Mouse (Mus musculus): ENCODE data around the gene Prdm10. TPM values are rescaled to one million over a fixed set of nuclear protein-coding genes. Genes with fewer than 3 reads are reported as not detected.

Prdm10 gene
- polyA plus RNA-seq, 1 experiment, result 4.1 TPM

GRCm38 (mm10) chr9:31331906-31332305 is 51.6 kb downstream of the Prdm10 start:
- 58% methylated on average over 3 of the region's 3 CpGs for WGBS
- Histone ChIP-seq H3K27ac (ENCODE audit: insufficient read depth, low read depth, low read length) (no peak overlapping the region), H3K27me3 (replicated peaks; ENCODE audit: control insufficient read depth, insufficient read depth, low read length) (no peaks in the 10 kb centered on the region), H3K4me1 (ENCODE audit: control insufficient read depth, insufficient read depth, low read length) (no peaks in the 10 kb centered on the region), H3K4me3 (ENCODE audit: insufficient read depth, low read depth, low read length) (no peak overlapping the region), H3K36me3 (ENCODE audit: control insufficient read depth, insufficient read depth, low read length) (no peaks in the 10 kb centered on the region; the same call in 1 of the 2 replicates)
- TF ChIP-seq CTCF (conservative IDR thresholded peaks at IDR 0.05; ENCODE audit: insufficient read depth, insufficient read length, low read depth, low read length), result peak; percentile 42
- TF ChIP-seq POLR2A (IDR thresholded peaks at IDR 0.05; ENCODE audit: low read depth, low read length), result no peak
- DNase-seq, result peak; percentile 28

- no peak for DNase-seq
- H3K4me1 ChIP-seq (ENCODE audit: control insufficient read depth, insufficient read depth, low read length), result no peaks in the 10 kb centered on the region
- H3K4me3 ChIP-seq (ENCODE audit: insufficient read depth, low read depth, low read length), result no peak overlapping the region
- no peak for TF ChIP-seq POLR2A (IDR thresholded peaks at IDR 0.05; ENCODE audit: low read depth, low read length)
- TF ChIP-seq CTCF (conservative IDR thresholded peaks at IDR 0.05; ENCODE audit: insufficient read depth, insufficient read length, low read depth, low read length), result no peak
- H3K27ac ChIP-seq (ENCODE audit: insufficient read depth, low read depth, low read length), result no peak overlapping the region
- no peaks in the 10 kb centered on the region; the same call in 1 of the 2 replicates for H3K36me3 ChIP-seq (ENCODE audit: control insufficient read depth, insufficient read depth, low read length)
- H3K27me3 ChIP-seq (replicated peaks; ENCODE audit: control insufficient read depth, insufficient read depth, low read length), result no peaks in the 10 kb centered on the region
These were observed 52.5 kb downstream of the Prdm10 start for GRCm38 (mm10) chr9:31332826-31333225.

GRCm38 (mm10) chr9:31334991-31335390 is 54.7 kb downstream of the Prdm10 start:
- Histone ChIP-seq H3K27ac (ENCODE audit: insufficient read depth, low read depth, low read length) (no peak overlapping the region), H3K4me1 (ENCODE audit: control insufficient read depth, insufficient read depth, low read length) (no peaks in the 10 kb centered on the region), H3K27me3 (replicated peaks; ENCODE audit: control insufficient read depth, insufficient read depth, low read length) (no peaks in the 10 kb centered on the region), H3K4me3 (ENCODE audit: insufficient read depth, low read depth, low read length) (no peak overlapping the region), H3K36me3 (ENCODE audit: control insufficient read depth, insufficient read depth, low read length) (no peaks in the 10 kb centered on the region)
- no peak for DNase-seq
- WGBS, result 83% methylated on average over 6 of the region's 6 CpGs
- TF ChIP-seq CTCF (conservative IDR thresholded peaks at IDR 0.05; ENCODE audit: insufficient read depth, insufficient read length, low read depth, low read length) (no peak), POLR2A (IDR thresholded peaks at IDR 0.05; ENCODE audit: low read depth, low read length) (no peak)

GRCm38 (mm10) chr9:31344289-31344831 is 64.0 kb downstream of the Prdm10 start:
- Histone ChIP-seq H3K36me3 (ENCODE audit: control insufficient read depth, insufficient read depth, low read length) (no peaks in the 10 kb centered on the region), H3K4me3 (ENCODE audit: insufficient read depth, low read depth, low read length) (no peak overlapping the region), H3K27ac (ENCODE audit: insufficient read depth, low read depth, low read length) (no peak overlapping the region), H3K4me1 (ENCODE audit: control insufficient read depth, insufficient read depth, low read length) (no peaks in the 10 kb centered on the region), H3K27me3 (replicated peaks; ENCODE audit: control insufficient read depth, insufficient read depth, low read length) (no peaks in the 10 kb centered on the region)
- no peak for DNase-seq
- TF ChIP-seq POLR2A (IDR thresholded peaks at IDR 0.05; ENCODE audit: low read depth, low read length) (no peak), CTCF (conservative IDR thresholded peaks at IDR 0.05; ENCODE audit: insufficient read depth, insufficient read length, low read depth, low read length) (no peak)
- WGBS, result 73% methylated on average over 11 of the region's 11 CpGs

- H3K27ac ChIP-seq (ENCODE audit: insufficient read depth, low read depth, low read length), result no peak overlapping the region
- DNase-seq, result peak; percentile 25
- TF ChIP-seq CTCF (conservative IDR thresholded peaks at IDR 0.05; ENCODE audit: insufficient read depth, insufficient read length, low read depth, low read length) (no peak), POLR2A (IDR thresholded peaks at IDR 0.05; ENCODE audit: low read depth, low read length) (no peak)
- no peaks in the 10 kb centered on the region for H3K27me3 ChIP-seq (replicated peaks; ENCODE audit: control insufficient read depth, insufficient read depth, low read length)
- H3K4me1 ChIP-seq (ENCODE audit: control insufficient read depth, insufficient read depth, low read length), result no peaks in the 10 kb centered on the region
- H3K36me3 ChIP-seq (ENCODE audit: control insufficient read depth, insufficient read depth, low read length), result no peaks in the 10 kb centered on the region
- H3K4me3 ChIP-seq (ENCODE audit: insufficient read depth, low read depth, low read length), result no peak overlapping the region
- WGBS, result 63% methylated on average over 15 of the region's 15 CpGs
These were observed 66.3 kb downstream of the Prdm10 start for GRCm38 (mm10) chr9:31346575-31347080.

- no peaks in the 10 kb centered on the region for H3K4me1 ChIP-seq (ENCODE audit: control insufficient read depth, insufficient read depth, low read length)
- no peaks in the 10 kb centered on the region for H3K36me3 ChIP-seq (ENCODE audit: control insufficient read depth, insufficient read depth, low read length)
- no peak overlapping the region for H3K4me3 ChIP-seq (ENCODE audit: insufficient read depth, low read depth, low read length)
- 79% methylated on average over 4 of the region's 4 CpGs for WGBS
- DNase-seq, result no peak
- no peak overlapping the region for H3K27ac ChIP-seq (ENCODE audit: insufficient read depth, low read depth, low read length)
- TF ChIP-seq CTCF (conservative IDR thresholded peaks at IDR 0.05; ENCODE audit: insufficient read depth, insufficient read length, low read depth, low read length), result no peak
- no peak for TF ChIP-seq POLR2A (IDR thresholded peaks at IDR 0.05; ENCODE audit: low read depth, low read length)
- H3K27me3 ChIP-seq (replicated peaks; ENCODE audit: control insufficient read depth, insufficient read depth, low read length), result no peaks in the 10 kb centered on the region
These were observed 68.1 kb downstream of the Prdm10 start for GRCm38 (mm10) chr9:31348458-31348857.

- H3K27me3 ChIP-seq (replicated peaks; ENCODE audit: control insufficient read depth, insufficient read depth, low read length), result no peaks in the 10 kb centered on the region
- H3K4me1 ChIP-seq (ENCODE audit: control insufficient read depth, insufficient read depth, low read length), result no peaks in the 10 kb centered on the region
- peak; percentile 98 for TF ChIP-seq CTCF (conservative IDR thresholded peaks at IDR 0.05; ENCODE audit: insufficient read depth, insufficient read length, low read depth, low read length)
- no peak for TF ChIP-seq POLR2A (IDR thresholded peaks at IDR 0.05; ENCODE audit: low read depth, low read length)
- DNase-seq, result peak; percentile 77
- H3K27ac ChIP-seq (ENCODE audit: insufficient read depth, low read depth, low read length), result no peak overlapping the region
- H3K4me3 ChIP-seq (ENCODE audit: insufficient read depth, low read depth, low read length), result no peak overlapping the region
- no peaks in the 10 kb centered on the region for H3K36me3 ChIP-seq (ENCODE audit: control insufficient read depth, insufficient read depth, low read length)
- 68% methylated on average over 11 of the region's 11 CpGs for WGBS
These were observed 68.6 kb downstream of the Prdm10 start for GRCm38 (mm10) chr9:31348915-31349314.
